Mouse (Mus musculus) myocyte (in vitro differentiated cells): ENCODE measurements around the gene Ppfibp1.

ENCODE experiments used
- CEBPB ChIP-seq: IDR thresholded peaks from 2 replicates; pipeline ENCODE4 v1.6.1; 2011; ENCODE audit warnings: mild to moderate bottlenecking, moderate library complexity; ENCODE audit not compliant: poor library complexity, insufficient read depth, severe bottlenecking
- MYOD1 ChIP-seq, 3 experiments: IDR thresholded peaks; one replicate each; pipeline ENCODE4 v1.6.1; 2011; ENCODE audit warnings: control low read depth in 2 of 3, low read depth in 2 of 3, mild to moderate bottlenecking in 2 of 3, moderate library complexity in 1 of 3; ENCODE audit not compliant: insufficient read length in 2 of 3, control insufficient read depth in 1 of 3
- POLR2A ChIP-seq: IDR thresholded peaks from one replicate; pipeline ENCODE4 v1.6.1; 2011; ENCODE audit warnings: low read depth, mild to moderate bottlenecking, control low read depth, moderate library complexity; ENCODE audit not compliant: insufficient read length
- POLR2AphosphoS2 ChIP-seq: IDR thresholded peaks from one replicate; pipeline ENCODE4 v1.6.1; 2011; ENCODE audit warnings: low read depth, control low read depth; ENCODE audit not compliant: insufficient read length
- TCF12 ChIP-seq: IDR thresholded peaks from one replicate; pipeline ENCODE4 v1.6.1; 2011; ENCODE audit warnings: mild to moderate bottlenecking, control low read depth; ENCODE audit not compliant: poor library complexity, insufficient read depth, severe bottlenecking
- USF1 ChIP-seq: IDR thresholded peaks from one replicate; pipeline ENCODE4 v1.6.1; 2011; ENCODE audit warnings: low read depth, mild to moderate bottlenecking, control low read depth, moderate library complexity

DNA sequence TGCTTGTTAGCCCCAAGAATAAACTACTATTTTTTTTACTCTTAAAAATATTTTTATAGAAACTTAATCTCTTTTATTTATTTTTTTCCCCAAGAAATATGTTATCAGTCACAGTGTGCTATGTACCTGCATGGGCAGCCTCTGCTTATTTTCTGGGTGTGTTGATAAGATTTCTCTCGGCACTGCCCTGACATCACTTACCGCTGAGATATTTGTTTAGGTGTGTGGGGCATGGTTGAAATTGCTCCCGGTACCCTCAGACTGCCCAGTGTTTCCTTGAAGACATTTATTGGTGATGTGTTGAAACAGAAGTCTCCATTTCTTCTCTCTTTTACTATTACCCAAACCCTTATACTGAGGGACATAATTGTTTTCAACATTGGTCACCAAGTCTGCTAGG lies 136.5 kb downstream of the Ppfibp1 start:
- TF ChIP-seq POLR2A = no peak
- no peak for TF ChIP-seq TCF12
- no peak for TF ChIP-seq USF1
- TF ChIP-seq POLR2AphosphoS2 = no peak
- no peak for TF ChIP-seq CEBPB
- TF ChIP-seq MYOD1 (IDR thresholded peaks at IDR 0.05; ENCODE audit: control insufficient read depth in 1 of 3, insufficient read length in 2 of 3, low read depth in 2 of 3) = no peak
